Mouse (Mus musculus) testis, adult 2 months (tissue): ENCODE data around the gene Ugt1a10.
"Not testable (repeated sequence)": the region's sequence is repeated elsewhere in the genome, so short reads cannot be mapped to it uniquely, and the experiment has no call there.

Experiments used
- CTCF ChIP-seq: fragments of 200-500 bp; IDR thresholded peaks from 2 replicates; pipeline ENCODE4 v1.5.1; 2012; ENCODE audit warnings: low read depth, mild to moderate bottlenecking, inconsistent platforms, low read length, moderate library complexity; ENCODE audit not compliant: control insufficient read depth, insufficient read depth, insufficient replicate concordance
- POLR2A ChIP-seq: fragments of 200-500 bp; IDR thresholded peaks from 2 replicates; pipeline ENCODE4 v1.6.1; 2012; ENCODE audit warnings: low read depth, mild to moderate bottlenecking, inconsistent platforms, low read length, moderate library complexity; ENCODE audit not compliant: control insufficient read depth

- not testable (repeated sequence) for TF ChIP-seq CTCF, POLR2A
Observed at GRCm38 (mm10) chr1:88103019-88103418, 47.8 kb downstream of the Ugt1a10 start, which contains the start of gene Ugt1a6b.
